Mouse (Mus musculus): Measurements from ENCODE around the gene Fbxo40.

DNA sequence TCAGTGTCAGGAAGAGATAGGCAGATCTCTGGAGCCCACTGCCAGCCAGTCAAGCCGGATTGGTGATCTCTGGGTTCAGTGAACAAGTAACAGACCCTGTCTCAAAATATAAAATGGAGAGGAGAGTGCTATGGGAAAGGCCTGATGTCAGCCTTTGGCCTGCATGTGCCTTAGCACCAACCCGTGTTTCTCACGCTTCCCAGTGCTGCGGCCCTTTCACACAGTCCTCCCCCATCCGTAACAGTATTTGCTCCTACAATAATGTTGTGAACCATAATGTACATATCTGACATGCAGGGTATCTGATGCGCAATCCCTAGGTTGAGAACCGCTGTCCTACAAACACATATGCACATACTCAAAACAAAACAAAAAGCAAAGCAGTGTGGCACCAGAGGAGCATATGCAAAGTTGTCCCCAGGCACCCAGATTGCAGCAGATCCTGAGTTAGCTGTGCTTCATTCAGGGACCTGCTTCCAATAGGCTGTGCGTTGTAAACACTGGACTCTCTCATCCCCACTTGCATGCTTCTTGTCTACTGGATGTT lies 69.1 kb downstream of the Fbxo40 start:
- no peak for TF ChIP-seq CTCF (IDR thresholded peaks at IDR 0.05; ENCODE audit: borderline replicate concordance, insufficient read depth, low read depth, low read length)
- TF ChIP-seq POLR2A (IDR thresholded peaks at IDR 0.05; ENCODE audit: borderline replicate concordance, insufficient read depth, low read length): no peak
